Mouse (Mus musculus): ENCODE measurements around the gene D930020B18Rik. TPM values are rescaled to one million over a fixed set of nuclear protein-coding genes. Genes with fewer than 3 reads are reported as not detected.

The D930020B18Rik gene
- polyA plus RNA-seq, 1 experiment from 2014 or later: 1.4 TPM

- no peak overlapping the region for H3K9ac ChIP-seq (replicated peaks; ENCODE audit: low read length)
- H3K4me3 ChIP-seq (ENCODE audit: low read depth, low read length): no peak overlapping the region
- no peak for ATAC-seq (replicated peaks; ENCODE audit: insufficient number of reproducible peaks, low FRiP score, low TSS enrichment, low read depth)
- no peak overlapping the region for H3K4me2 ChIP-seq (ENCODE audit: low read depth, low read length)
- peaks cover 19% of the 10 kb centered on the region for H3K36me3 ChIP-seq (replicated peaks; ENCODE audit: control insufficient read depth, insufficient read depth, low read depth, low read length)
- 89% methylated on average over 13 of the region's 13 CpGs for WGBS
- H3K9me3 ChIP-seq (replicated peaks; ENCODE audit: control insufficient read depth, low read length): no peaks in the 10 kb centered on the region
- DNase-seq (ENCODE audit: low spot score): no peak
- H3K27ac ChIP-seq (replicated peaks; ENCODE audit: low read depth, low read length): no peak overlapping the region
- H3K4me1 ChIP-seq (ENCODE audit: control insufficient read depth, insufficient read depth, low read length): no peaks in the 10 kb centered on the region
- H3K27me3 ChIP-seq (ENCODE audit: control insufficient read depth, insufficient read depth, low read length): no peaks in the 10 kb centered on the region
Observed at GRCm38 (mm10) chr10:121613570-121613969, 27.8 kb upstream of the D930020B18Rik start.

GRCm38 (mm10) chr10:121615146-121615870 is 26.1 kb upstream of the D930020B18Rik start:
- no peak for ATAC-seq (replicated peaks; ENCODE audit: insufficient number of reproducible peaks, low FRiP score, low TSS enrichment, low read depth)
- H3K9me3 ChIP-seq (replicated peaks; ENCODE audit: control insufficient read depth, low read length): no peaks in the 10 kb centered on the region
- H3K4me3 ChIP-seq (ENCODE audit: low read depth, low read length): no peak overlapping the region
- H3K4me1 ChIP-seq (ENCODE audit: control insufficient read depth, insufficient read depth, low read length): no peaks in the 10 kb centered on the region
- no peaks in the 10 kb centered on the region for H3K27me3 ChIP-seq (ENCODE audit: control insufficient read depth, insufficient read depth, low read length)
- H3K9ac ChIP-seq (replicated peaks; ENCODE audit: low read length): no peak overlapping the region
- no peak overlapping the region for H3K4me2 ChIP-seq (ENCODE audit: low read depth, low read length)
- DNase-seq (ENCODE audit: low spot score): no peak
- H3K36me3 ChIP-seq (replicated peaks; ENCODE audit: control insufficient read depth, insufficient read depth, low read depth, low read length): peaks cover 16% of the 10 kb centered on the region
- 94% methylated on average over 13 of the region's 13 CpGs for WGBS
- no peak overlapping the region for H3K27ac ChIP-seq (replicated peaks; ENCODE audit: low read depth, low read length)

- no peak for ATAC-seq (replicated peaks; ENCODE audit: insufficient number of reproducible peaks, low FRiP score, low TSS enrichment, low read depth)
- peaks cover 19% of the 10 kb centered on the region for H3K36me3 ChIP-seq (replicated peaks; ENCODE audit: control insufficient read depth, insufficient read depth, low read depth, low read length)
- WGBS: 43% methylated on average over 7 of the region's 7 CpGs
Observed at GRCm38 (mm10) chr10:121615935-121616334, 25.5 kb upstream of the D930020B18Rik start.

GRCm38 (mm10) chr10:121622431-121622830 is 19.0 kb upstream of the D930020B18Rik start:
- ATAC-seq (replicated peaks; ENCODE audit: insufficient number of reproducible peaks, low FRiP score, low TSS enrichment, low read depth): no peak
- DNase-seq (ENCODE audit: low spot score): no peak
- Histone ChIP-seq H3K36me3 (replicated peaks; ENCODE audit: control insufficient read depth, insufficient read depth, low read depth, low read length) (peaks cover 5% of the 10 kb centered on the region; the same call in 1 of the 2 replicates), H3K9me3 (replicated peaks; ENCODE audit: control insufficient read depth, low read length) (no peaks in the 10 kb centered on the region), H3K4me1 (ENCODE audit: control insufficient read depth, insufficient read depth, low read length) (no peaks in the 10 kb centered on the region), H3K4me3 (ENCODE audit: low read depth, low read length) (no peak overlapping the region), H3K27ac (replicated peaks; ENCODE audit: low read depth, low read length) (no peak overlapping the region), H3K27me3 (ENCODE audit: control insufficient read depth, insufficient read depth, low read length) (no peaks in the 10 kb centered on the region), H3K4me2 (ENCODE audit: low read depth, low read length) (no peak overlapping the region), H3K9ac (replicated peaks; ENCODE audit: low read length) (no peak overlapping the region)
- WGBS: 88% methylated on average over 6 of the region's 6 CpGs

More at GRCm38 (mm10) chr10:121615935-121616334, 25.5 kb upstream of the D930020B18Rik start:
- H3K27me3 ChIP-seq (ENCODE audit: control insufficient read depth, insufficient read depth, low read length): no peaks in the 10 kb centered on the region
- DNase-seq (ENCODE audit: low spot score): no peak
- no peaks in the 10 kb centered on the region for H3K9me3 ChIP-seq (replicated peaks; ENCODE audit: control insufficient read depth, low read length)
- no peak overlapping the region for H3K9ac ChIP-seq (replicated peaks; ENCODE audit: low read length)
- H3K4me1 ChIP-seq (ENCODE audit: control insufficient read depth, insufficient read depth, low read length): no peaks in the 10 kb centered on the region
- no peak overlapping the region for H3K4me2 ChIP-seq (ENCODE audit: low read depth, low read length)
- no peak overlapping the region for H3K4me3 ChIP-seq (ENCODE audit: low read depth, low read length)
- no peak overlapping the region for H3K27ac ChIP-seq (replicated peaks; ENCODE audit: low read depth, low read length)

- 87% methylated on average over 7 of the region's 7 CpGs for WGBS
- Histone ChIP-seq H3K36me3 (replicated peaks; ENCODE audit: control insufficient read depth, insufficient read depth, low read depth, low read length) (peaks cover 4% of the 10 kb centered on the region; the same call in 1 of the 2 replicates), H3K27me3 (ENCODE audit: control insufficient read depth, insufficient read depth, low read length) (no peaks in the 10 kb centered on the region), H3K4me3 (ENCODE audit: low read depth, low read length) (no peak overlapping the region), H3K9ac (replicated peaks; ENCODE audit: low read length) (no peak overlapping the region), H3K27ac (replicated peaks; ENCODE audit: low read depth, low read length) (no peak overlapping the region), H3K9me3 (replicated peaks; ENCODE audit: control insufficient read depth, low read length) (no peaks in the 10 kb centered on the region), H3K4me1 (ENCODE audit: control insufficient read depth, insufficient read depth, low read length) (no peaks in the 10 kb centered on the region), H3K4me2 (ENCODE audit: low read depth, low read length) (no peak overlapping the region)
- no peak for DNase-seq (ENCODE audit: low spot score)
- no peak for ATAC-seq (replicated peaks; ENCODE audit: insufficient number of reproducible peaks, low FRiP score, low TSS enrichment, low read depth)
Observed at GRCm38 (mm10) chr10:121623670-121624069, 17.7 kb upstream of the D930020B18Rik start.

GRCm38 (mm10) chr10:121625006-121625405 is 16.4 kb upstream of the D930020B18Rik start:
- no peak overlapping the region for H3K27ac ChIP-seq (replicated peaks; ENCODE audit: low read depth, low read length)
- WGBS: 29% methylated on average over 9 of the region's 9 CpGs
- no peaks in the 10 kb centered on the region for H3K4me1 ChIP-seq (ENCODE audit: control insufficient read depth, insufficient read depth, low read length)
- H3K9ac ChIP-seq (replicated peaks; ENCODE audit: low read length): peak overlapping the region; percentile 88; the same call in 1 of the 2 replicates
- ATAC-seq (replicated peaks; ENCODE audit: insufficient number of reproducible peaks, low FRiP score, low TSS enrichment, low read depth) (no peak), DNase-seq (ENCODE audit: low spot score) (no peak)
- peak overlapping the region; percentile 87 for H3K4me3 ChIP-seq (ENCODE audit: low read depth, low read length)
- H3K27me3 ChIP-seq (ENCODE audit: control insufficient read depth, insufficient read depth, low read length): no peaks in the 10 kb centered on the region
- H3K36me3 ChIP-seq (replicated peaks; ENCODE audit: control insufficient read depth, insufficient read depth, low read depth, low read length): peaks cover 4% of the 10 kb centered on the region; the same call in 1 of the 2 replicates
- peak overlapping the region; percentile 54 for H3K4me2 ChIP-seq (ENCODE audit: low read depth, low read length)
- no peaks in the 10 kb centered on the region for H3K9me3 ChIP-seq (replicated peaks; ENCODE audit: control insufficient read depth, low read length)

- WGBS: under 1% methylated on average over 41 of the region's 41 CpGs
- Histone ChIP-seq H3K4me2 (ENCODE audit: low read depth, low read length) (peak overlapping the region; percentile 54), H3K27ac (replicated peaks; ENCODE audit: low read depth, low read length) (peak overlapping the region; percentile 81), H3K9me3 (replicated peaks; ENCODE audit: control insufficient read depth, low read length) (no peaks in the 10 kb centered on the region), H3K4me1 (ENCODE audit: control insufficient read depth, insufficient read depth, low read length) (no peaks in the 10 kb centered on the region), H3K9ac (replicated peaks; ENCODE audit: low read length) (peak overlapping the region; percentile 88), H3K4me3 (ENCODE audit: low read depth, low read length) (peak overlapping the region; percentile 87), H3K36me3 (replicated peaks; ENCODE audit: control insufficient read depth, insufficient read depth, low read depth, low read length) (peaks cover under 1% of the 10 kb centered on the region; the same call in 1 of the 2 replicates), H3K27me3 (ENCODE audit: control insufficient read depth, insufficient read depth, low read length) (no peaks in the 10 kb centered on the region)
- ATAC-seq (replicated peaks; ENCODE audit: insufficient number of reproducible peaks, low FRiP score, low TSS enrichment, low read depth): no peak; the same call in 1 of the 2 replicates
- peak; percentile 61 for DNase-seq (ENCODE audit: low spot score)
Observed at GRCm38 (mm10) chr10:121625407-121626185, 15.8 kb upstream of the D930020B18Rik start.

Measured in embryonic facial prominence, embryonic 11.5 days (tissue).